Mouse (Mus musculus) C2C12 (cell line): ENCODE results near the gene Fam76a. TPM values are rescaled to one million over a fixed set of nuclear protein-coding genes. Genes with fewer than 3 reads are reported as not detected.
A peak's percentile ranks its signal among the peaks of the same experiment; 100 is the strongest.

Experiments used
- H3K27me3 ChIP-seq: one replicate; pipeline ENCODE4 v1.6.1; 2011; ENCODE audit not compliant: control insufficient read depth, insufficient read depth, insufficient read length
- H3K36me3 ChIP-seq: one replicate; pipeline ENCODE4 v1.6.1; 2011; ENCODE audit not compliant: control insufficient read depth, insufficient read depth
- H3K4me3 ChIP-seq: one replicate; pipeline ENCODE4 v1.5.1; 2011; ENCODE audit warnings: mild to moderate bottlenecking, control low read depth; ENCODE audit not compliant: poor library complexity, insufficient read depth, severe bottlenecking
- H3K79me2 ChIP-seq: one replicate; pipeline ENCODE4 v1.6.1; 2011; ENCODE audit not compliant: control insufficient read depth, insufficient read depth
- H3K79me3 ChIP-seq: one replicate; pipeline ENCODE4 v1.6.1; 2011; ENCODE audit warnings: low read depth, control low read depth
- H3ac ChIP-seq: one replicate; pipeline ENCODE3; 2011; ENCODE audit warnings: low read depth; ENCODE audit not compliant: control insufficient read depth, insufficient read length
- CEBPB ChIP-seq: IDR thresholded peaks from one replicate; pipeline ENCODE4 v1.6.1; 2011; ENCODE audit warnings: low read depth, mild to moderate bottlenecking, control low read depth, moderate library complexity
- CTCF ChIP-seq: IDR thresholded peaks from one replicate; pipeline ENCODE4 v1.5.1; 2011; ENCODE audit not compliant: control insufficient read depth, insufficient read depth, insufficient read length
- FOSL1 ChIP-seq: IDR thresholded peaks from one replicate; pipeline ENCODE4 v1.8.0; 2011; ENCODE audit warnings: mild to moderate bottlenecking, low read length; ENCODE audit not compliant: poor library complexity, insufficient read depth, severe bottlenecking
- MAX ChIP-seq: IDR thresholded peaks from one replicate; pipeline ENCODE4 v1.6.1; 2011; ENCODE audit warnings: mild to moderate bottlenecking, control low read depth
- MYOD1 ChIP-seq: IDR thresholded peaks from one replicate; pipeline ENCODE4 v1.6.1; 2011; ENCODE audit warnings: low read depth; ENCODE audit not compliant: control insufficient read depth, insufficient read length
- MYOG ChIP-seq: IDR thresholded peaks from one replicate; pipeline ENCODE4 v1.6.1; 2011; ENCODE audit not compliant: control insufficient read depth, insufficient read length; ENCODE audit errors: extremely low read depth
- USF1 ChIP-seq: IDR thresholded peaks from one replicate; pipeline ENCODE4 v1.6.1; 2011; ENCODE audit warnings: low read depth, mild to moderate bottlenecking, control low read depth, moderate library complexity
- polyA plus RNA-seq: library from polyadenylated mRNA; unstranded; fragments of >200 nt; fragmentation: generic; extraction: Trizol; gene quantifications from one replicate; pipeline ENCODE4 v1.2.1, GENCODE M21; 2012; ENCODE audit warnings: missing spikeins

Fam76a gene
- polyA plus RNA-seq, 1 experiment: 15.5 TPM

GRCm38 (mm10) chr4:132884064-132884843 lies 38.1 kb downstream of the Fam76a start, which contains the start of gene Stx12:
Gene Stx12 (minus strand): TSS chr4:132884509.
- TF ChIP-seq USF1 (no peak), CTCF (no peak), MYOD1 (no peak), MAX (no peak), CEBPB (no peak), FOSL1 (no peak), MYOG (no peak)
- peak within 1 kb of the TSS; percentile 94 for H3ac ChIP-seq
- peaks cover 50% of the 10 kb centered on the region for H3K79me2 ChIP-seq
- no peaks in the 10 kb centered on the region for H3K27me3 ChIP-seq
- H3K4me3 ChIP-seq: peak within 1 kb of the TSS; percentile 97
- peaks cover 16% of the 10 kb centered on the region for H3K36me3 ChIP-seq
- H3K79me3 ChIP-seq: peaks cover 43% of the 10 kb centered on the region

- Histone ChIP-seq H3ac (peak overlapping the region; percentile 94), H3K4me3 (peak overlapping the region; percentile 97), H3K27me3 (no peaks in the 10 kb centered on the region), H3K36me3 (peaks cover 16% of the 10 kb centered on the region), H3K79me3 (peaks cover 48% of the 10 kb centered on the region), H3K79me2 (peaks cover 56% of the 10 kb centered on the region)
- TF ChIP-seq USF1 (no peak), MAX (no peak), CEBPB (no peak), CTCF (no peak)
These were observed 38.7 kb downstream of the Fam76a start for GRCm38 (mm10) chr4:132883561-132884063.

DNA sequence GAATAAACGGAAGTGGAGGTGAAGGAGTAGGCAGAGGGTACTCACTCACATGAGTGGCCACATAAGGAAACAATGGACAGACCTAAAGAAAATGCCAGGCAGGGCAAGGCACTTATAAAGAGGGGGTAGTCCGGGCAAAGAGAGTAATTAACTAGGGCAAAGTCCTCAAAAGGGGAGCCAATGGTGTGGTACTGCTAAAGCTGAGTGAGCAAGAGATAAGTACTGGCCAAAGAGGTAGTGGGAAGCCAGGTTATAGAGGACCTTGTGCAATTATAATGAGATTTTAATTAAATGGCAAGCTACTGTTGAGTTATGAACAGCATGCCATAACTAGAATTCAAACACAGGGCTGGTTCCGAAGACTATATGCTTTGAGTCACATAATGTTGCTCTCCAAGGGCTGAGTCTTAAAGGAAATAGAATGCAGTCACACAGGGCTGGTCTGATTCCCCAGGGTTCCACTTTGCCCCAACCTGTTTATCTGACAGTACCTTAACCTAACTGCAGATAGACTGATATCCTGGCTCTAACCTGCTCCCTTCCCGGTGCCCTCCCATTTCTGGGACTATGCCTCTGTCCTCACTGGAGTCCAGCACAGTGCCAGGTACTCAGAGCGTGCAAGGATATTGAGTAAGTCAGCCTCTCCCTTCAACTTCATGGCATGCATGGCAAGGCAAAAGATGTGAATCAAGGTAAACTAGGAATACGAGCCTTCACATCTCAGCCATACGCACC lies 47.8 kb downstream of the Fam76a start:
- Histone ChIP-seq H3K36me3 (peaks cover 23% of the 10 kb centered on the region), H3ac (no peak overlapping the region), H3K79me2 (peaks cover 83% of the 10 kb centered on the region), H3K79me3 (peaks cover 49% of the 10 kb centered on the region), H3K27me3 (no peaks in the 10 kb centered on the region), H3K4me3 (no peak overlapping the region)
- TF ChIP-seq MYOG (no peak), CTCF (no peak), MYOD1 (no peak), MAX (no peak), USF1 (no peak), FOSL1 (no peak), CEBPB (no peak)

DNA sequence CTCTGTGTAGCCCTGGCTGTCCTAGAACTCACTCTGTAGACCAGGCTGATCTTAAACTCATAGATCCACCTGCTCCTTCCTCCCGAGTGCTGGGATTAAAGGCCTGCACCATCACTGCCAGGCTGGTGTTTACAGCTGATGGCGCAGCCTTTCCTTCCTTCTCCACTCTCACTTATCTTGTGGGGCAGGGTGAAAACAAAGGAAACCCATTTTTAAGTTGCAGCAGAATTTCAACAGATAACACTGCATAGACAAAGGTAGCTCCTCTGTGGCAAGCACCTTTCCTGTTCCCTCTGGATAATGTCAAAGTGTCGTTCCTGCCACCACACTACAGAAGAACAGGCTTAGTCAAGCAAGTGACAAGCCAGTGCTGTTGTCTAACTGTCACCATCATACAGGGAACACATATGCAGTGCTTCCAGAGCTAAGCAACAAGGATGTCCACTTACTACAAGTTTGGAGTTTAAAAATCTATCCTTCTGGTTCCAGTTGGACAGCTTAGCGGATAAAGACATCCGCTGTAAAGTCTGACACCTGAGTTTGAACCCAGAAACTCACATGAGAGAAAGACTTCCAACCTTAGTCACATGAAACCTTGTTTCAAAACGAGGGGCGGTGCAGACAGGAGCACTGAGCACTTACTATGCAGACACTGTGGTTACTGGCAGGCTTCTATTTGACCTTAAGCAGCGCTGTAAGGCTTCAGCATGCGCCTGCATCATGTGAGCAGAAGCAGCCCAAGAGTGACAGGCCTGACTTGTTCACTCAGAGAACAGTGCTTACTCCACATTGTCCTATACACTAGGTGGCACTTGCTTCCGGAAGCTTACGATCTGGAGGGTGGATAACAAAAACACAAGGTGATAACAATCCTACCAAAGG lies 48.6 kb downstream of the Fam76a start:
- peaks cover 30% of the 10 kb centered on the region for H3K36me3 ChIP-seq
- no peak overlapping the region for H3K4me3 ChIP-seq
- no peak for TF ChIP-seq CTCF
- TF ChIP-seq FOSL1: no peak
- TF ChIP-seq MYOD1: no peak
- no peak for TF ChIP-seq USF1
- no peak for TF ChIP-seq MAX
- TF ChIP-seq CEBPB: no peak
- TF ChIP-seq MYOG: no peak
- H3K79me2 ChIP-seq: peaks cover 75% of the 10 kb centered on the region
- H3ac ChIP-seq: no peak overlapping the region
- H3K27me3 ChIP-seq: no peaks in the 10 kb centered on the region
- peaks cover 42% of the 10 kb centered on the region for H3K79me3 ChIP-seq

GRCm38 (mm10) chr4:132871116-132871515 lies 51.2 kb downstream of the Fam76a start:
- peaks cover 54% of the 10 kb centered on the region for H3K36me3 ChIP-seq
- H3K79me2 ChIP-seq: peaks cover 49% of the 10 kb centered on the region
- H3ac ChIP-seq: no peak overlapping the region
- H3K79me3 ChIP-seq: peaks cover 20% of the 10 kb centered on the region
- TF ChIP-seq MYOD1 (no peak), CTCF (no peak), CEBPB (no peak), FOSL1 (no peak), MYOG (no peak), USF1 (no peak), MAX (no peak)
- no peaks in the 10 kb centered on the region for H3K27me3 ChIP-seq
- H3K4me3 ChIP-seq: no peak overlapping the region
